Mouse (Mus musculus) brain, embryonic 14.5 days (tissue): ENCODE measurements around the gene Samd8.

Source experiments
- CTCF ChIP-seq: fragments of 200-500 bp; IDR thresholded peaks from 2 replicates; pipeline ENCODE4 v1.5.1; 2012; ENCODE audit warnings: inconsistent platforms, mild to moderate bottlenecking, moderate library complexity, borderline replicate concordance; ENCODE audit not compliant: insufficient read depth, insufficient read length; ENCODE audit errors: extremely low read depth
- POLR2A ChIP-seq: fragments of 200-500 bp; IDR thresholded peaks from 2 replicates; pipeline ENCODE4 v1.6.1; 2012; ENCODE audit warnings: mild to moderate bottlenecking, inconsistent platforms, borderline replicate concordance; ENCODE audit not compliant: poor library complexity, insufficient read depth, insufficient read length, severe bottlenecking; ENCODE audit errors: extremely low read depth

DNA sequence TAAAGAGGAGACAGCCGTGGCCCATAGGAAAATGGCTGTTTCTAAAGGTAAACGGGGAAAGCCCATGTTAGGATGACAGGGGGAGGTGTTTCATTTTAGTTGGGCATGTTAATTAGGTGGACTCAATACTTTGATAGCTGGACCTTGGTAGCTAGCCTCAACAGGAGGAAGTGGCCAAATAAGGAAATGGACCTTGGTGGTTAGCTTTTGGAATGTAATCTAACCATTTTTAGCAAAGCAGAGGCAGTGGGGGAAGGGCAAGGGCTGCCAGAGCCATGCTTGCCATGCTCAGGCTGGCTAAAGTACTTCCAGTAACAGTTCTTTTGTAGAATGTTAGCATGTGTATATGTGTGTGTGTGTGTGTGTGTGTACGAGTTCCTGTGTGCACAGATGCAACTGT lies 63.5 kb downstream of the Samd8 start:
- no peak for TF ChIP-seq CTCF
- TF ChIP-seq POLR2A = no peak
